Mouse (Mus musculus) cerebellum, adult 2 months (tissue): Measurements from ENCODE around the gene 2200002D01Rik. TPM values are rescaled to one million over a fixed set of nuclear protein-coding genes. Genes with fewer than 3 reads are reported as not detected.
A peak's percentile ranks its signal among the peaks of the same experiment; 100 is the strongest.

ENCODE experiments used
- DNase-seq, 2 experiments: peaks; one replicate each; pipeline ENCODE4 v3.0.0; 2021
- H3K27ac ChIP-seq: fragments of 200-500 bp; 2 replicates; pipeline ENCODE4 v1.5.1; 2012; ENCODE audit warnings: low read length, control low read depth, inconsistent platforms; ENCODE audit not compliant: insufficient read depth
- H3K27me3 ChIP-seq: fragments of 200-500 bp; 2 replicates; pipeline ENCODE4 v1.6.1; 2012; ENCODE audit warnings: inconsistent platforms, mild to moderate bottlenecking, low read length, moderate library complexity; ENCODE audit not compliant: control insufficient read depth, insufficient read depth
- H3K4me1 ChIP-seq: fragments of 200-500 bp; 2 replicates; pipeline ENCODE4 v1.6.1; 2011; ENCODE audit warnings: low read length; ENCODE audit not compliant: control insufficient read depth, insufficient read depth
- H3K4me3 ChIP-seq: fragments of 200-500 bp; replicated peaks from 2 replicates; pipeline ENCODE3; 2011; ENCODE audit warnings: mild to moderate bottlenecking, low read depth, low read length, control low read depth; ENCODE audit not compliant: insufficient read depth
- CTCF ChIP-seq: fragments of 200-500 bp; IDR thresholded peaks from 2 replicates; pipeline ENCODE4 v1.5.1; 2011; ENCODE audit warnings: low read depth, mild to moderate bottlenecking, control low read depth, low read length, moderate library complexity, borderline replicate concordance; ENCODE audit not compliant: insufficient read depth
- POLR2A ChIP-seq: fragments of 200-500 bp; IDR thresholded peaks from 2 replicates; pipeline ENCODE4 v1.6.1; 2011; ENCODE audit warnings: low read length, control low read depth, borderline replicate concordance; ENCODE audit not compliant: insufficient read depth
- WGBS: fragments of 180-500 bp; shearing (Covaris S2); methylation state at CpG from one replicate; pipeline ENCODE4 v1.1.7; 2018; 5-methylcytosine and 5-hydroxymethylcytosine counted together
- polyA plus RNA-seq: library from polyadenylated mRNA; depleted of rRNA; stranded (reverse); fragments of >200 nt; gene quantifications from 2 replicates; pipeline ENCODE4 v1.2.3, GENCODE M21; 2012

2200002D01Rik gene
- polyA plus RNA-seq, 1 experiment = 0.38 TPM

DNA sequence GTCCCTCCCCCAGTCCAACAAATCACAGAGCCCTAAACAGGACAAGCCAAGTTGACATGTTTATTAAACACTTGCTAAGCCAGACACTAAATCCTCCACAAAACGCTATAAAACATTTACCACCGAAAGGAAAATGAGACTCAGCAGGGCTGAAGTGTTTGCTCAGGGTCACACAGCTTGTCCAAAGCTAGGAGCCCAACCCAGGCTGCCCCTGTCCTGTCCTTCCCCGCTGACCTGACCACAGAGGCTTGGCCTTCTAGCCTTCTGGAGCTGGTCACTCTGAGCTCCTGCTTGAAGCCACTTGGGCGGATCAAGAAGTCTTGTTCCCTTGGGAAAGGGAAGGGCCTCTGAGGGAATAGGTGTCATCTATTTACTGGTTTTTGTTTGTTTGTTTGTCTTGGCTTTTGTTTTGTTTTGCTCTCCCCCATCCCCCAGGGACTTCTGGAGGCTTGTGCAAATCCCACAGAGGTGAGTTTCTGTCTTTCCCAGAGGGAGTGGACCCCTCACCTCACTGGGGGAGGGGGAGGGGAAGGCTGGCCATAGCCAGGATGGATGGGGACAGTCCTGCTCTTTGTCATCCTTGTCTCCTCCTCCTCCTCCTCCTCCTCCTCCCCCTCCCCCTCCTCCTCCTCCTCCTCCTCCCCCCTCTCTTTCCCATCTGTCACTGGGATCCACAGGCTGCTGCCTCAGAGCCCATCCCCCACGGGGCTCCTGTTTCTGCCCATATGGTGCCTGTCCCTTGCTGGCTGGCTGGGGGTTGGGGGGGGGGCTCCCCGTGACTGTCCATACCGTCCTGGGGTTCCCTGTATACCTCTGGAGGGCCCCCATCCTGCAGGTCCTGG, 43.6 kb upstream of the 2200002D01Rik start:
- whole genome bisulfite sequencing = 16% methylated on average over 7 of the region's 7 CpGs
- Histone ChIP-seq H3K4me3 (no peak overlapping the region), H3K4me1 (peaks cover 28% of the 10 kb centered on the region), H3K27me3 (no peaks in the 10 kb centered on the region), H3K27ac (peak overlapping the region; percentile 87)
- peak; percentile 79 to 85 for DNase-seq
- TF ChIP-seq POLR2A (no peak), CTCF (no peak)

DNA sequence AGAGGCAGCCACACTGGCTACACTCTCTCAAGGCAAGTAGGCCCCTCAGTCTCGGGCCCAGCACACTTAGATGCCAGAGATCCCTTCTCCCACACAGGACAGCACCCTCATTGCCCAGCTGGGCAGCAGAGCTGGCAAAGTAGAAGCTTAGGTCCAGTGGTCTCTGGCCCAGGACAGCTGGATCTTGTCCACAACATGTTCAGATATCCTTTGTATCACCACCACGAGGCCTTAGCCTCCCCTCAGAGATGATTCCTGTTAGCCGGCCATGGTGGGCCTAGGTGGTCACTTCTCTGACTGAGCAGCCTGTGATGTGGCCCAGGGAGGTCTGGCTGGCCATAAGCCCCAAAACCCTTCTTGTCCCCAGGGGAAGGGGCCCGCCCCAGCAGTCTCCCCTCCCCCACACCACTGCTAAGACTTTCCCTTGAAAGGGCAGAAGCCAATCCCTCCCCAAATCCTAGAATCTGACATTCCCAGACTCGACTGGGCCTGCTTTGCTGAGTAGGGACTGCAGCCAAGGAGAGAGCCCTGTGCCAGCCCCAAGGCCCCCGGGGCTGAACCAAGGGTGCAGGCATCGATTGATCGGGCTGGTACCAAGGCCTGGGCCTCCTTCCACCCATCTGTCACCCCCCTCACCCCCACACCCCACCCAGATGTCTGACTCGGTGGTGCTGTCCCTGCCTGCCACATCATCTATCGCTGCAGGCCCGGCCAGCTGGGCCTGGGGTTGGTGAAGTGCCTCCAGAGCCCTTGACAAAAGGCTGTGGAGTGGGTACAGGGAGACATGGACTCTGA, 42.6 kb upstream of the 2200002D01Rik start:
- peak overlapping the region; percentile 52 for H3K27ac ChIP-seq
- DNase-seq = peak; percentile 46 to 49
- H3K4me1 ChIP-seq = peaks cover 28% of the 10 kb centered on the region
- H3K27me3 ChIP-seq = no peaks in the 10 kb centered on the region
- TF ChIP-seq POLR2A (no peak), CTCF (no peak)
- 46% methylated on average over 11 of the region's 11 CpGs for WGBS
- H3K4me3 ChIP-seq = no peak overlapping the region

DNA sequence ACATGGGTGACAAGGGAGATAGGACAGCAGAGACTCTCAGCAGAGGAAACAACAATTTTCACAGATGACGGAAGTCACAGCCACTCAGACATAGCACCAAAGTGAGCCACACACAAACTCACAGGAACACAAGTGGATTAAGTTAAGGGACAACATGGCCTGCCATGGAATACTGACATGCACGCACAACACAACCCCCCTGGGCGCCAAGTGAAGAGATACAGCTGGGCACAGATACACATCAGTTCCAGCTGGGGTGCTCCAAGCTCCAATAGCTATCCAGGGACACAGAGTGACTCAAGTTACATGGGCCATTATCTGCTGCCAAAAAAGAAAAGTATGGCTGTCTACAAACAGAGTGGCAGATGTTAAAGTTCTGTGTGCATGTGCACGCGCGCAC, 41.6 kb upstream of the 2200002D01Rik start:
- H3K27ac ChIP-seq = no peak overlapping the region; the same call in 1 of the 2 replicates
- peaks cover 28% of the 10 kb centered on the region for H3K4me1 ChIP-seq
- no peak for TF ChIP-seq CTCF
- no peak for TF ChIP-seq POLR2A
- H3K4me3 ChIP-seq = peak overlapping the region; percentile 49
- 94% methylated on average over 6 of the region's 6 CpGs for WGBS
- H3K27me3 ChIP-seq = no peaks in the 10 kb centered on the region
- DNase-seq = peak in 1 of 2 experiments; percentile 18

DNA sequence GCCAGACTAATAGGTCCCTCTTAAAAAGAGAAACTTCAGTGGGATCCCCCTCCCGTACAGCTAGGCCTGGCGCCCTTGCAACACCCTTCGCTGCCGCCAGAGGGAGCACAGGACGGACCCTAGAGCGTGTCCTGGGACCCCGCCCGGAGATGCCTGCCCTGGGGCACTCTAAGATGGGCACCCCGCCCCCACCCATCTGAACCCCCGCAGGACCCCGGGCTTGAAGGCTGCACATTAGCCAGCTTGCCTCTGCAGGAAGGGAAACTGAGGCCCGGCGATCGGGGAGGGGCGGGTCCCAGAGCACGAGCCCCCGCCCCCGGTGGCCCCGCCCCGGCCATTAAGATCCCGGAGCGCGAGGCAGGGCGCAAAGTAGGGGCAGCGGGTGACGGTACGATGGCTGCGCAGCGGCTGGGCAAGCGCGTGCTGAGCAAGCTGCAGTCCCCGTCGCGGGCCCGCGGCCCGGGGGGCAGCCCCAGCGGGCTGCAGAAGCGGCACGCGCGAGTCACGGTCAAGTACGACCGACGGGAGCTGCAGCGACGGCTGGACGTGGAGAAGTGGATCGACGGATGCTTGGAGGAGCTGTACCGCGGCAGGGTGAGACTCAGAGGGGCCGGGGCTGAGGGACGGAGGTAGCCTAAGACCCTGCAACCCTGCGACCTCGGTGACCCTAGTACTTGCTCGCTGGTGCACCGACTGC, 40.8 kb upstream of the 2200002D01Rik start, which contains the start of gene Ppp1r14a:
Gene Ppp1r14a (plus strand): TSS at position 367 of the 697 bp plus-strand sequence.
- peak; percentile 62 to 76 for DNase-seq
- Histone ChIP-seq H3K4me1 (peaks cover 28% of the 10 kb centered on the region), H3K27ac (peak within 1 kb of the TSS; percentile 39; the same call in 1 of the 2 replicates), H3K27me3 (no peaks in the 10 kb centered on the region), H3K4me3 (peak within 1 kb of the TSS; percentile 49)
- TF ChIP-seq CTCF (peak; percentile 78), POLR2A (no peak)
- 2% methylated on average over 59 of the region's 59 CpGs for WGBS

DNA sequence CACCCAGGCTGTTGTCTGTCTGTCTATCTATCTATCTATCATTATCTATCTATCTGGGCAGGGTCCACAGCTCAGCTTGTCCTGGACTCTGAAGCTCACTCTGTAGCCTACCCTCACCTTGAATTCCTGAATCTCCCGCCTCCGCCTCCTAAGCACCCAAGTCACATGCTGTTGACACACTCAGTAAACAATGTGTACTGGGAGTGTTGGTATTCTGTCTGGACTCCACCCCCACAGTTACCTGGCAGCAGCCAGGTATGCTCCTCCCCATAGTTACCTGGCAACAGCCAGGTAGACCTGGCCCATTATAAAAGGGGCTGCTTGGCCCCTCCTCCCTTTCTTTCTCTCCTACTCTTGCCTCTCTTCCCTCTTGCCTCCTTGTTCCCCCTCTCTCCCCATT, 39.8 kb upstream of the 2200002D01Rik start:
- no peak for DNase-seq
- no peak for TF ChIP-seq CTCF
- TF ChIP-seq POLR2A = no peak
- 98% methylated on average over 2 of the region's 2 CpGs for WGBS
- Histone ChIP-seq H3K4me3 (no peak overlapping the region), H3K27ac (no peak overlapping the region), H3K4me1 (peaks cover 22% of the 10 kb centered on the region), H3K27me3 (no peaks in the 10 kb centered on the region)

DNA sequence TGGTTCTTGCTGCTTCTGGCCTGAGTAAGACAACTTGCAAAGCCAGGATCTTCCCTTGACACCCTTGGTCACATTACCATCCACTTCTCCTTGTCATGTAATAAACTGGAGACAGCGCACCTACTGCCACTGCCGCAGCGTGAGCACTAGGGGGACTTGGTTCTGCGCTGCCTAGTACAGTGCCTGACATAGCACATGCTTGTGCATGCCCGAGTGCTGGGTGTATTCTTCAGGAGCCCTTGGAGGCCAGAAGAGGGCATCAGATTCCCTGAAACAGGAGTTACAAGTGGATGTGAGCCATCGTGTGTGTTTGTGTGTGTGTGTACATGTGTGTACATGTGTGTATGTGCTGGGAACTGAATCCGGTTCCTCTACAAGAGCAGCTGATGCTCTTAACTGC, 39.2 kb upstream of the 2200002D01Rik start:
- TF ChIP-seq CTCF (no peak), POLR2A (no peak)
- H3K27me3 ChIP-seq = no peaks in the 10 kb centered on the region
- DNase-seq = no peak
- WGBS = 89% methylated on average over 7 of the region's 7 CpGs
- no peak overlapping the region for H3K27ac ChIP-seq
- peaks cover 16% of the 10 kb centered on the region for H3K4me1 ChIP-seq
- no peak overlapping the region for H3K4me3 ChIP-seq

DNA sequence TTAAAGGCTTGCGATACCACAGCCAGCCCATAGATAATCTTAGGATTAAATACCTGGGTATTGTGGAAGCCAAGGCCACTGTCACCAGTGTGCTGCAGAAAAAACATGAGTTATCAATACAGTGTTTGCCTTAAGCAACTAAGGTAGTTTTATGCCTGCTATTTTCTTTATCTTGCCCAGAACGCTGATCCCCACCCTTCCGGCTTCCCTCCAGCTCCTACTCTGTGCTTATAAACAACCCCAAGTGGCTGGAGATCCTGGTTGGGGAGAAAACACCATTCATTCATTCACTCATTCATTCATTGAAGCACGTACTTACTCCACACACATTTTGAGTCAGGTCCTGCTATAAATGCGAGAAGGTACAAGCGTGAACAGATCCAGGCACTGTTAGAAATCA, 36.3 kb upstream of the 2200002D01Rik start:
- Histone ChIP-seq H3K27me3 (no peaks in the 10 kb centered on the region), H3K4me3 (no peak overlapping the region), H3K4me1 (no peaks in the 10 kb centered on the region; the same call in none of the 2 replicates), H3K27ac (no peak overlapping the region)
- TF ChIP-seq CTCF = no peak
- no peak for TF ChIP-seq POLR2A
- no peak for DNase-seq
- WGBS = 96% methylated on average over 6 of the region's 6 CpGs
